Mouse (Mus musculus) embryonic facial prominence, embryonic 12.5 days (tissue): ENCODE measurements around the gene Scnn1a. TPM values are rescaled to one million over a fixed set of nuclear protein-coding genes. Genes with fewer than 3 reads are reported as not detected.
"Not testable (repeated sequence)": the region's sequence is repeated elsewhere in the genome, so short reads cannot be mapped to it uniquely, and the experiment has no call there.

Experiments used
- ATAC-seq: fragments of 200-750 bp; cut with Nextera tagmentation; 2 replicates; pipeline ENCODE4 v1.8.0; 2017; ENCODE audit not compliant: insufficient number of reproducible peaks, insufficient read depth, low FRiP score, low TSS enrichment
- H3K27ac ChIP-seq: fragments of 300-500 bp; sonication (generic); 2 replicates; pipeline ENCODE4 v1.5.1; 2016; ENCODE audit warnings: mild to moderate bottlenecking
- H3K27me3 ChIP-seq: fragments of 300-500 bp; sonication (generic); 2 replicates; pipeline ENCODE4 v1.6.1; 2016; ENCODE audit warnings: mild to moderate bottlenecking, moderate library complexity
- H3K36me3 ChIP-seq: fragments of 300-500 bp; sonication (generic); 2 replicates; pipeline ENCODE4 v1.6.1; 2016; ENCODE audit warnings: mild to moderate bottlenecking
- H3K4me1 ChIP-seq: fragments of 300-500 bp; sonication (generic); 2 replicates; pipeline ENCODE4 v1.6.1; 2016
- H3K4me2 ChIP-seq: fragments of 300-500 bp; sonication (generic); replicated peaks from 2 replicates; pipeline ENCODE4 v1.6.1; 2016; ENCODE audit warnings: mild to moderate bottlenecking, moderate library complexity
- H3K4me3 ChIP-seq: fragments of 300-500 bp; sonication (generic); 2 replicates; pipeline ENCODE4 v1.5.1; 2016; ENCODE audit warnings: mild to moderate bottlenecking
- H3K9ac ChIP-seq: fragments of 300-500 bp; sonication (generic); 2 replicates; pipeline ENCODE4 v1.6.1; 2016; ENCODE audit warnings: mild to moderate bottlenecking, moderate library complexity
- H3K9me3 ChIP-seq: fragments of 300-500 bp; sonication (generic); 2 replicates; pipeline ENCODE4 v1.6.1; 2016; ENCODE audit warnings: mild to moderate bottlenecking, moderate library complexity
- WGBS: fragments of 180-500 bp; shearing (Covaris S2); methylation state at CpG from one replicate; pipeline ENCODE4 v1.1.7; 2016; 5-methylcytosine and 5-hydroxymethylcytosine counted together
- polyA plus RNA-seq: library from polyadenylated mRNA; unstranded; fragments of >200 nt; fragmentation: Nextera tagmentation; extraction: Ambion mirVana; gene quantifications from 2 replicates; pipeline ENCODE4 v1.2.1, GENCODE M21; 2016

Gene Scnn1a
- polyA plus RNA-seq: 0.52 and 1.1 TPM in 2 replicates

DNA sequence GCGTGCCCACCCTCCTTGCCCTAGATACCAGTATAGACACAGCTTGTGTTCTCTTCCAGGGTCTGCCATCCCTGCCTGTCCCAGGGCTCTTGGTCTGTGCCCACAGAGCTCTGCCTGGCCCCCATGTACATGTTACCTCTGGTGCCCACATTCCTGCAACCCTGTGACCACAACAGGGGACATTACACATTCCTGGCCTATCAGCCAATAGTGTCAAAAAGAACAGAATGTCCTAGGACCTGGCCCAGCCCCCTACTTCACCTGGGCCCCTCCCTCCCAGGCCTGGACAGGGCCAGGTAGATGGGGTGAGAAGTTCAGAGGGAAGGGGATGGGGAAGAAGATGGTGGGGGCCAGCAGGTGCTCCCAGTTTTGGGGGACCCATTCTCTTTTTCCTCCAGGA lies at the start of gene Scnn1a:
Gene Scnn1a, plus strand, starts transcription at position 337 of the 400 bp plus-strand sequence.
- H3K4me1 ChIP-seq: no peaks in the 10 kb centered on the region
- H3K9me3 ChIP-seq: no peaks in the 10 kb centered on the region
- H3K36me3 ChIP-seq: no peaks in the 10 kb centered on the region
- H3K27me3 ChIP-seq: peaks cover 41% of the 10 kb centered on the region
- no peak for ATAC-seq
- no peak within 1 kb of the TSS for H3K4me3 ChIP-seq
- H3K4me2 ChIP-seq: peak within 1 kb of the TSS; percentile 18; the same call in 1 of the 2 replicates
- no peak within 1 kb of the TSS for H3K27ac ChIP-seq
- H3K9ac ChIP-seq: no peak within 1 kb of the TSS
- WGBS: 76% methylated on average over 1 of the region's 1 CpGs

DNA sequence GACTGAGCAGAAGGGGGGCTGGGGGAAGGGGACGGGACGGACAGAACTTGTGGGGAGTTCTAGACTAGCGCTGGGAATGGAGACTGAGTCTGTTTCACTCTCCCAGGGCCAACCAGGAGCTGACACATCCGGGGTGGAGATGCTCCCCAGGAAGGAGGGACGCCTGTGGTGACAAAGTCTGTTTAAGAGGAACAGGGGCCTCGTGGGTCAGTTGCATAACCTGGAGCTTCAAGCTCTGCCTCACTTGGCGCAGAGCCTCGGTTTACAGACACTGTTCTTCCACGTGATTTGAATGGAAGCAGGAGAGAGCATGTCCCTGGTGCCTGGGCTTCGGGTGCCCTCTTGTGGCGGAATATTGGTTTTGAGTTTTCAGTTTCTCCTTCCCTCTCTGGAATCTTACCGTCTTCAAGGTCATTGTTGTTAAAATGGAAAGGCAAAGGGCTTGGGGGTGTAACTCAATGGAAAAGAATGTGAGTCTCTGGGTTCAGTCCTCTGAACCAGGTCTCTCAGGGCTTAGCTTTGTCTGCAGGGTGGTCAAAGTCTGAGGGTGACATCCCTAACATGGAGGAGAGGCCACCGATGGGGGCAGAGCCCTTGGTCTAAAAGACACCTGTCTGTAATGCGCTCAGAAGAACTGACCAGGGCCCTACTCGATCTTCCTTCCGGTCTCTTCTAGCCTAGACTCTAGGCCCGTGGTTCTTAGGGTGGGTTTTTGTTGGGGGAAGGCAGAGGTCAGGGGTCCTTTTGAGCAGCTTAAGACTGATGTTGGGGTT lies 48.8 kb upstream of the Scnn1a start:
- peak overlapping the region; percentile 44 for H3K4me2 ChIP-seq
- peaks cover 5% of the 10 kb centered on the region; the same call in 1 of the 2 replicates for H3K27me3 ChIP-seq
- H3K4me1 ChIP-seq: no peaks in the 10 kb centered on the region
- H3K4me3 ChIP-seq: peak overlapping the region; percentile 14; the same call in 1 of the 2 replicates
- no peak overlapping the region for H3K9ac ChIP-seq
- H3K27ac ChIP-seq: no peak overlapping the region
- peak; percentile 74; the same call in 1 of the 2 replicates for ATAC-seq
- H3K36me3 ChIP-seq: no peaks in the 10 kb centered on the region
- WGBS: 17% methylated on average over 17 of the region's 17 CpGs
- no peaks in the 10 kb centered on the region for H3K9me3 ChIP-seq

DNA sequence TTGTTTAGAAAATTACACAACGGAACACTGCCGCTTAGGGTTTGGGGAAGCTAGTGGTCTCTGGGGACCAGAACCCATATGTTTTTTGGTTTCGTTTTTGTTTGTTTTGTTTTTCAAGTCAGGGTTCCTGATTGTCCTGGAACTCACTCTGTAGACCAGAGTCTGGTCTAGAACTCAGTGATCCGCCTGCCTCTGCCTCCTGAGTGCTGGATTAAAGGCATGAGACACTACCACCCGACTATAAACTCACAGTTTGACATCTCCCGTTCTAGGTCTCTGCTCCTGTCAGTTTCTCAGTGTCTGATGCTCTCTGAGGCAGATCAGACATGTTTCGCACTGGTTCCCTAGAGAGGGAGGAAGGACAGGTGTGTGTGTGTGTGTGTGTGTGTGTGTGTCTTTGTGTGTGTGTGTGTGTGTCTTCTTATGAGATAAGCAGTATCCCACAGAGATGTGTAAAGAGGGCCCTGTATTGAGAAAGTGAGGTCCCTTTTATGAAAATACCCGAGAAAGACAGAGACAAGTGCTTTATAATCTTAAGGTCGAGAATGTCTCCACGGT lies 48.2 kb upstream of the Scnn1a start:
- no peak overlapping the region for H3K4me2 ChIP-seq
- peaks cover 5% of the 10 kb centered on the region; the same call in 1 of the 2 replicates for H3K27me3 ChIP-seq
- WGBS: 78% methylated on average over 10 of the region's 10 CpGs
- no peak overlapping the region for H3K9ac ChIP-seq
- H3K4me3 ChIP-seq: no peak overlapping the region
- no peak overlapping the region for H3K27ac ChIP-seq
- no peaks in the 10 kb centered on the region for H3K4me1 ChIP-seq
- H3K9me3 ChIP-seq: no peaks in the 10 kb centered on the region
- no peak for ATAC-seq
- H3K36me3 ChIP-seq: no peaks in the 10 kb centered on the region

DNA sequence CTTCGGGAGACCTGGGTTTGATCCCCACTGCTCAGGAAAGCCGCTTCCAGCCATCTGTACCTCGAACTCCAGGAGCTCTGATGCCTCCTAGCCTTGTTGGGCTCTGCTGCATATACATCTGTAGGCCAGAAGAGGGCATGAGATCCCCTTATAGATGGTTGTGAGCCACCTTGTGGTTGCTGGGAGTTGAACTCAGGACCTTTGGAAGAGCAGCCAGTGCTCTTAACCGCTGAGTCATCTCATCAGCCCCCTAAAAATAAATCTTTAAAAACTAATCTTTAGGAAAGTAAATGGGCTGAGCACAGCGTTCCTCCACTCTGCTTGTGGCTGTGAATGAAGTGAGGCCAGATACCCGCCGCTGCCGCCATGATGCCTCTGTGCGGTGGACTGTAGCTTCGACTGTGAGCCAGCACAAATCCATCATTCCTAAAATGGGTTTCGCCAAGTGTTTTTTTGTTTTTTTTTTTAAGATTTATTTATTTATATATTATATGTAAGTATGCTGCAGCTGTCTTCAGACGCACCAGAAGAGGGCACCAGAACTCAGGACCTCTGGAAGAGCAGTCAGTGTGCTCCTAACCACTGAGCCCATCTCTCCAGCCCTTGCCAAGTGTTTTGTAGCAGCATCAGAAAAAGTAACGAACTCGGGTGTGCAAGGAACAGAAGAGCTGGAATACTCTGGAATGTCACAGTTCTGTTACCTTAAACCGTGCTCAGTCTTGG lies 45.5 kb upstream of the Scnn1a start:
- H3K27ac ChIP-seq: no peak overlapping the region
- peaks cover 5% of the 10 kb centered on the region; the same call in 1 of the 2 replicates for H3K27me3 ChIP-seq
- H3K4me2 ChIP-seq: no peak overlapping the region
- no peaks in the 10 kb centered on the region for H3K9me3 ChIP-seq
- H3K4me3 ChIP-seq: no peak overlapping the region
- no peaks in the 10 kb centered on the region for H3K4me1 ChIP-seq
- 55% methylated on average over 15 of the region's 15 CpGs for WGBS
- H3K36me3 ChIP-seq: no peaks in the 10 kb centered on the region
- H3K9ac ChIP-seq: no peak overlapping the region
- no peak for ATAC-seq

DNA sequence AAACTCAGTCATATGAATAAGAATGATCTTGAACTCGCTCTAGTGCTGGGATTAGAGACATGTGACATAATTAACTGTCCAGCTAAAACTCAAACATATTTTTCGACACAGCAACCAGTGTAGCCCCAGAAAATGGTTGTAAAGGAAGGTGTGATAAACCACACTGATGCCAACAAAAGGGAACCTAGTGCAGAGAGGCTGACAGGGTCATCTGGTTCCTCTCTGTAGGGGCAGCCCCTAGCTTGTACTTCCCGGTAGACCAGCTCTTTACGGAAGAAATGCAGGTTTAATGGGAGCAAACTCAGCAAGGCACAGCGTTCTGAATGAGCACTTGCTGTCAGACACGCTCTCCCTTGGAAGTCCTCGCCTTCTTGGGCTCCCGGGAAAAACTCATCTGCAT lies 40.7 kb upstream of the Scnn1a start:
- no peaks in the 10 kb centered on the region for H3K9me3 ChIP-seq
- 70% methylated on average over 8 of the region's 8 CpGs for WGBS
- H3K4me3 ChIP-seq: no peak overlapping the region
- no peaks in the 10 kb centered on the region for H3K27me3 ChIP-seq
- no peaks in the 10 kb centered on the region for H3K4me1 ChIP-seq
- H3K9ac ChIP-seq: no peak overlapping the region
- no peak overlapping the region for H3K27ac ChIP-seq
- H3K36me3 ChIP-seq: no peaks in the 10 kb centered on the region
- H3K4me2 ChIP-seq: no peak overlapping the region
- ATAC-seq: no peak

DNA sequence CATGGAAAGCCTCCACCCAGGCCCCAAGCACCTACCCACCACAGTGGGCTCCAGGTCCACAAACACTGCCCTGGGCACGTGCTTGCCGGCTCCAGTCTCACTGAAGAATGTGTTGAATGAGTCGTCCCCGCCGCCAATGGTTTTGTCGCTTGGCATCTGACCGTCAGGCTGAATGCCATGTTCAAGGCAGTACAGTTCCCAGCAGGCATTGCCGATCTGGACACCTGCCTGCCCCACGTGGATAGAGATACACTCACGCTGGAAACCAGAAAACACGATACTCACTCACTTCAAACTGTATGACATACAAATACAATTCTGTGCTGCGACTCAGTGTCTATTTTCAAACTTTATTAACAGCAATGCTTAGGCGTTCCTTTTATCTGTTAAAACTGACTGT lies 37.7 kb upstream of the Scnn1a start:
- not testable (repeated sequence) for H3K4me3 ChIP-seq, H3K27ac ChIP-seq, H3K4me1 ChIP-seq, H3K36me3 ChIP-seq, H3K27me3 ChIP-seq, H3K9me3 ChIP-seq, H3K9ac ChIP-seq, ATAC-seq, H3K4me2 ChIP-seq
- 90% methylated on average over 13 of the region's 13 CpGs for WGBS

DNA sequence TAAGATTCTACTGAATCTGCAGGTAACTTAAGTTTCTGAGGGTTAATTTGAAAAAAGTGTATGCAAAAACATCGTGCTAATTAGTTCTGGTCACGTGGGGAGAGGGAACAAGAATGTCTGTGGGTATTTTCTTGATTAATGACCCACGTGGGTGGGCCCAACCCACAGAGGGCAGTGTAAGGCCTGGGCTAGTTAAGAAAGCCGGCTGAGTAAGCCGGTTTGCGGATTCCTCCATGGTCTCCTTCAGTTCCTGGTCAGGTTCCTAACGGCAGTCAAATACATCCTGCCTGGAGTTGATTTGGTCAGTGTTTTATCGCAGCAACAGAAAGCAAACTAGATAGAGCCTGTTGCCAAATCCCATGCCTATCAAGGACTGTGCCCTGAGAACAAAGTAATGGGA lies 36.2 kb upstream of the Scnn1a start:
- no peak overlapping the region for H3K27ac ChIP-seq
- H3K9ac ChIP-seq: no peak overlapping the region
- H3K9me3 ChIP-seq: no peaks in the 10 kb centered on the region
- no peaks in the 10 kb centered on the region for H3K36me3 ChIP-seq
- no peak overlapping the region for H3K4me2 ChIP-seq
- no peak overlapping the region for H3K4me3 ChIP-seq
- H3K27me3 ChIP-seq: no peaks in the 10 kb centered on the region
- no peak for ATAC-seq
- no peaks in the 10 kb centered on the region for H3K4me1 ChIP-seq
- WGBS: 51% methylated on average over 8 of the region's 8 CpGs

DNA sequence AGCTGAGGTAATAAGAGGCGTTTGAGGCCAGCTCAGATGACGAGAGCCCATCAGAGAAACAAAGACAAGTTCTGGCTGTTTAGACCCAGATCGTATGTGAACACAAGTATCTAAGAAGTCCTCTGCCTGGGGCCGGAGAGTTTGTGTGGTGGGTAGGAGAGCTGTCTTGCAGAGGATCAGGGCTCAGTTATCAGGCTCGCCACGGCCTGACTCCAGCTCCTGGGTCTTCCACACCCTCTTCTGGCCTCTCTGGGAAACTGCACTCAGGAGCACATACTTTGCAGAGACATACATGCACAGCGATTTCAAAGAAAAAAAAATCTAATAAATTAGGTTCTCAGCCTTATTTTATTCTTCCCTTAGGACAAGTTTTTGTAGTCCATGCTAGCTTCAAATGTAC lies 35.7 kb upstream of the Scnn1a start:
- no peaks in the 10 kb centered on the region for H3K36me3 ChIP-seq
- no peak overlapping the region for H3K27ac ChIP-seq
- H3K9me3 ChIP-seq: no peaks in the 10 kb centered on the region
- ATAC-seq: no peak
- H3K4me1 ChIP-seq: no peaks in the 10 kb centered on the region
- H3K9ac ChIP-seq: no peak overlapping the region
- WGBS: 89% methylated on average over 7 of the region's 7 CpGs
- H3K4me3 ChIP-seq: no peak overlapping the region
- H3K27me3 ChIP-seq: no peaks in the 10 kb centered on the region
- H3K4me2 ChIP-seq: no peak overlapping the region

DNA sequence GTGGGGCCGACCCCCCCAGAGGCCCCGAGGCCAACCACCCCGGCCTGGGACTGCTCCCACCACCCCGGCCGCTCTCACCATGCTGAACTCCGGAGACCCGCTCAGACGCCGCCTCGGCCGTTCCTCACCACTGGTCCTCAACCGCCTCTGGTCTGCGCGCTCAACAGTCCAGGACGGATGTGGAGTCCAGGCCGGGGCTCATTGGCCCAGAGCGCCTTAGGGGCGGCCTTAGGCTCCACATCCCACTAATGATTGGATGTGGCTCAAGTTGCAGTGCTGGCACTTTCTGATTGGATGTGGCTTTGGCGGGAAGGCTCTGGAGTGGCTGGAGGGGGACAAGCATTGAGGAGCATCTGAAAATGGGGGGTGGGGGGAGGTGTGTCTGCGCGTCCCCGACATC lies 34.6 kb upstream of the Scnn1a start, which contains the start of gene Tuba3a:
Gene Tuba3a, minus strand, starts transcription at position 153 of the 400 bp plus-strand sequence.
- H3K27ac ChIP-seq: no peak within 1 kb of the TSS
- no peaks in the 10 kb centered on the region for H3K4me1 ChIP-seq
- no peak within 1 kb of the TSS for H3K4me3 ChIP-seq
- no peaks in the 10 kb centered on the region for H3K36me3 ChIP-seq
- 95% methylated on average over 22 of the region's 22 CpGs for WGBS
- ATAC-seq: 0 out of 2 replicates have a peak, but pooled peaks have one; percentile 15
- no peaks in the 10 kb centered on the region for H3K27me3 ChIP-seq
- H3K4me2 ChIP-seq: no peak within 1 kb of the TSS
- no peak within 1 kb of the TSS for H3K9ac ChIP-seq
- no peaks in the 10 kb centered on the region for H3K9me3 ChIP-seq

DNA sequence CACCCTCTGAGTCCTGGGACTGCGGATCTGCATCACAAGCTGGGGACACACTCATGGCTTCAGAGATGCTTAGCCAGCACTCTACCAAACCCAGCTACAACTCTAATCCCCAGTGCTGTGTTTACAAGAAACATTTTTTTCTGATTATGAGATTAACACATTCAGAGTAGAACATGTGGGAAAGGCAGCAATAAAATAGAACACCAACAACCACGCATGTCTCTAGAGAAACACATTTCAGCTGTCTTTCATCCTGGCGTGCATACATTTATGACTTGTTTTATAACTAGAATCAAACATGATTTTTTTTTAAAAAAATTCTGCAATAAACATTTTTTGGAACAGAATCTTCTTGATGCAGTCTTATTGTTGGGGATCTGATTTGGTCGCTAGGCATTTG lies 33.5 kb upstream of the Scnn1a start:
- no peaks in the 10 kb centered on the region for H3K9me3 ChIP-seq
- no peak overlapping the region for H3K4me2 ChIP-seq
- no peak overlapping the region for H3K4me3 ChIP-seq
- H3K27ac ChIP-seq: no peak overlapping the region
- no peaks in the 10 kb centered on the region for H3K27me3 ChIP-seq
- no peaks in the 10 kb centered on the region for H3K4me1 ChIP-seq
- ATAC-seq: no peak
- no peaks in the 10 kb centered on the region for H3K36me3 ChIP-seq
- WGBS: 88% methylated on average over 4 of the region's 4 CpGs
- H3K9ac ChIP-seq: no peak overlapping the region

DNA sequence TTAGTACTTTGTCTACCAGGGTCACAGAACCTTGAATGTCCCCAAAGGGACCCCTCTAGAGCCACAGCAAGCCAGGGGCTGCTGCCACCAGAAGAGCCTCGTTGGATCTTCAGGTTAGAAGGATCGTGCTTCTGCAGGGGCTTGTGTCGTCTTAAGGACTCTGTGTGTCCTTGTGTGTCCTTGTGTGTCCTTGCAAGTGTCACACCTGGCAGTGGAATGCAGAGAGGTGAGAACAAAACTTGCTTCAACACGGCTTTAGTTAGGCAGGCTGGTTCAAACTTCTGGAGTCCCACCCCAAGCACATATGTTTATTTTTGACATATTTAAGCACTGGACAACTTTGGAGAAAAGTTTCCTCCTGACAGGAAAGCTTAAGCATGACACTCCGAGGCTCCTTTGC lies 31.7 kb upstream of the Scnn1a start:
- no peak for ATAC-seq
- H3K27me3 ChIP-seq: no peaks in the 10 kb centered on the region
- no peaks in the 10 kb centered on the region for H3K4me1 ChIP-seq
- H3K36me3 ChIP-seq: no peaks in the 10 kb centered on the region
- no peak overlapping the region for H3K4me3 ChIP-seq
- H3K9me3 ChIP-seq: no peaks in the 10 kb centered on the region
- no peak overlapping the region for H3K4me2 ChIP-seq
- H3K9ac ChIP-seq: no peak overlapping the region
- no peak overlapping the region for H3K27ac ChIP-seq
- WGBS: 76% methylated on average over 5 of the region's 5 CpGs

DNA sequence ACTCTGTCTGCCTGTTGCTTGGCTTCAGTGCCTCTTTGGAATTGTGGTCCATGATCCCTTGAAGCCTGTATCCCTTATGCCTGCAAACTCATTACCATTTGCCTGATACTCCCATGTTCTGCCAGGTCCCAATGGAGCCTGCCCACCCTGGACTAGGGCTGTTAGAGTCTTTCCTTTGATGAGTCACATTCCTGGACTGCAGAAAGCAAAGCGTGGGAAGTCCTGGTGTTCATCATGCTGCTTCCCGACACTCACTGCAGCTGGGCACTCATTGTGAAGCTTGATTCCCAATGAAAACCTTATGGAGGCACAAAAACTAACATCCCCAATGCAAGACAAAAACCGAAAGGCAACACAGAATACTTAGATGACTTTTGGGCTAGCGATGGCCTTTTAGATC lies 29.1 kb upstream of the Scnn1a start:
- H3K4me1 ChIP-seq: no peaks in the 10 kb centered on the region
- no peaks in the 10 kb centered on the region for H3K27me3 ChIP-seq
- no peak overlapping the region for H3K4me2 ChIP-seq
- no peak overlapping the region for H3K4me3 ChIP-seq
- H3K9ac ChIP-seq: no peak overlapping the region
- ATAC-seq: no peak
- no peak overlapping the region for H3K27ac ChIP-seq
- no peaks in the 10 kb centered on the region for H3K9me3 ChIP-seq
- no peaks in the 10 kb centered on the region for H3K36me3 ChIP-seq
- 76% methylated on average over 4 of the region's 4 CpGs for WGBS
